Mouse (Mus musculus) CH12.LX (cell line): ENCODE results near the gene Trpm5. TPM values are rescaled to one million over a fixed set of nuclear protein-coding genes. Genes with fewer than 3 reads are reported as not detected.

ENCODE experiments used
- DNase-seq: peaks from one replicate; pipeline ENCODE4 v3.0.0-alpha.2; 2013; ENCODE audit errors: extremely low read depth
- H3K27ac ChIP-seq: 2 replicates; pipeline ENCODE4 v1.5.1; 2012; ENCODE audit warnings: low read depth, mild to moderate bottlenecking, control low read depth, moderate library complexity; ENCODE audit not compliant: insufficient read depth
- H3K27me3 ChIP-seq: replicated peaks from 2 replicates; pipeline ENCODE3; 2012; ENCODE audit warnings: inconsistent platforms
- H3K36me3 ChIP-seq, 2 experiments: replicated peaks in 1 of 2; 2 replicates each; pipeline versions ENCODE3 to v1.6.1; 2012; ENCODE audit warnings: inconsistent platforms in 1 of 2, low read length in 1 of 2, mild to moderate bottlenecking in 1 of 2, mixed read lengths in 1 of 2, moderate library complexity in 1 of 2; ENCODE audit not compliant: control insufficient read depth in 1 of 2, insufficient read depth in 1 of 2
- H3K4me1 ChIP-seq, 2 experiments: 2 replicates each; pipeline ENCODE4 v1.6.1; 2012; ENCODE audit warnings: inconsistent platforms in 1 of 2, moderate library complexity in 1 of 2; ENCODE audit not compliant: insufficient read depth in 2 of 2, control insufficient read depth in 1 of 2
- H3K4me2 ChIP-seq: 2 replicates; pipeline ENCODE4 v1.6.1; 2012; ENCODE audit warnings: low read depth, mild to moderate bottlenecking, control low read depth; ENCODE audit not compliant: poor library complexity, insufficient read depth, severe bottlenecking
- H3K4me3 ChIP-seq, 3 experiments: fragments of 150-350 bp in 1 of 3; sonication (generic) in 1 of 3; replicated peaks in 1 of 3; 2 replicates each; pipeline versions ENCODE3 to v1.5.1; 2011 to 2012; ENCODE audit warnings: low read depth in 2 of 3, low read length in 2 of 3, mild to moderate bottlenecking in 2 of 3, moderate library complexity in 2 of 3, control low read depth in 1 of 3, improper control_type of control experiment in 1 of 3, inconsistent platforms in 1 of 3, mixed read lengths in 1 of 3; ENCODE audit not compliant: poor library complexity in 1 of 3
- H3K79me2 ChIP-seq: replicated peaks from 2 replicates; pipeline ENCODE4 v1.6.1; 2012; ENCODE audit warnings: mild to moderate bottlenecking, moderate library complexity; ENCODE audit not compliant: control insufficient read depth, poor library complexity, insufficient read depth, severe bottlenecking; ENCODE audit errors: extremely low read depth
- H3K9ac ChIP-seq: 2 replicates; pipeline ENCODE4 v1.6.1; 2012; ENCODE audit warnings: low read depth, mild to moderate bottlenecking, control low read depth, moderate library complexity; ENCODE audit not compliant: insufficient read depth
- H3K9me3 ChIP-seq: replicated peaks from 2 replicates; pipeline ENCODE3; 2012; ENCODE audit warnings: low read length, inconsistent platforms, mixed read lengths
- BHLHE40 ChIP-seq: IDR thresholded peaks from 2 replicates; pipeline ENCODE4 v1.6.1; 2011; ENCODE audit warnings: mild to moderate bottlenecking, low read depth, low read length, improper control_type of control experiment
- CHD1 ChIP-seq: IDR thresholded peaks from 2 replicates; pipeline ENCODE4 v1.6.1; 2012; ENCODE audit warnings: low read depth, low read length, improper control_type of control experiment, inconsistent platforms
- CHD2 ChIP-seq: IDR thresholded peaks from 2 replicates; pipeline ENCODE4 v1.6.1; 2011; ENCODE audit warnings: low read length, improper control_type of control experiment
- CTCF ChIP-seq, 2 experiments: IDR thresholded peaks in 1 of 2; conservative IDR thresholded peaks in 1 of 2; 2 replicates each; pipeline ENCODE4 v1.5.1; 2011 to 2012; ENCODE audit warnings: low read depth in 2 of 2, low read length in 2 of 2, improper control_type of control experiment in 1 of 2, inconsistent platforms in 1 of 2, mild to moderate bottlenecking in 1 of 2, moderate library complexity in 1 of 2
- ELF1 ChIP-seq: IDR thresholded peaks from 2 replicates; pipeline ENCODE4 v1.6.1; 2014; ENCODE audit warnings: low read depth, mild to moderate bottlenecking, inconsistent platforms, low read length, improper control_type of control experiment
- ETS1 ChIP-seq: conservative IDR thresholded peaks from 2 replicates; pipeline ENCODE4 v1.6.1; 2012; ENCODE audit warnings: low read depth, mild to moderate bottlenecking, inconsistent platforms, low read length, improper control_type of control experiment, moderate library complexity
- JUND ChIP-seq: conservative IDR thresholded peaks from 2 replicates; pipeline ENCODE4 v1.6.1; 2011; ENCODE audit warnings: low read depth, low read length, improper control_type of control experiment
- KAT2A ChIP-seq: IDR thresholded peaks from 2 replicates; pipeline ENCODE4 v1.6.1; 2012; ENCODE audit warnings: low read length, improper control_type of control experiment, inconsistent platforms; ENCODE audit not compliant: insufficient replicate concordance
- MAFK ChIP-seq: IDR thresholded peaks from 2 replicates; pipeline ENCODE4 v1.6.1; 2011; ENCODE audit warnings: low read length, improper control_type of control experiment; ENCODE audit not compliant: insufficient replicate concordance
- MAX ChIP-seq: IDR thresholded peaks from 2 replicates; pipeline ENCODE4 v1.6.1; 2011; ENCODE audit warnings: low read length, improper control_type of control experiment
- MAZ ChIP-seq: IDR thresholded peaks from 2 replicates; pipeline ENCODE4 v1.6.1; 2012; ENCODE audit warnings: low read depth, mild to moderate bottlenecking, inconsistent platforms, low read length, improper control_type of control experiment, moderate library complexity
- MXI1 ChIP-seq: IDR thresholded peaks from 2 replicates; pipeline ENCODE4 v1.6.1; 2011; ENCODE audit warnings: mild to moderate bottlenecking, low read depth, low read length, improper control_type of control experiment
- MYC ChIP-seq: IDR thresholded peaks from 2 replicates; pipeline ENCODE4 v1.6.1; 2011; ENCODE audit warnings: low read depth, mild to moderate bottlenecking, improper control_type of control experiment, low read length
- NELFE ChIP-seq: IDR thresholded peaks from 2 replicates; pipeline ENCODE4 v1.6.1; 2011; ENCODE audit warnings: low read depth, low read length, improper control_type of control experiment
- NRF1 ChIP-seq: IDR thresholded peaks from 2 replicates; pipeline ENCODE4 v1.6.1; 2014; ENCODE audit warnings: low read depth, mild to moderate bottlenecking, inconsistent platforms, low read length, improper control_type of control experiment, moderate library complexity
- PAX5 ChIP-seq: IDR thresholded peaks from 2 replicates; pipeline ENCODE4 v1.6.1; 2012; ENCODE audit warnings: low read length, inconsistent platforms, mixed read lengths
- POLR2A ChIP-seq: IDR thresholded peaks from 2 replicates; pipeline ENCODE4 v1.6.1; 2011; ENCODE audit warnings: low read depth, mild to moderate bottlenecking, improper control_type of control experiment, low read length
- POLR2AphosphoS2 ChIP-seq: IDR thresholded peaks from 2 replicates; pipeline ENCODE4 v1.6.1; 2011; ENCODE audit warnings: low read depth, low read length, improper control_type of control experiment
- RAD21 ChIP-seq: IDR thresholded peaks from 2 replicates; pipeline ENCODE4 v1.6.1; 2011; ENCODE audit warnings: low read depth, mild to moderate bottlenecking, low read length, improper control_type of control experiment, moderate library complexity
- SMC3 ChIP-seq: IDR thresholded peaks from 2 replicates; pipeline ENCODE4 v1.6.1; 2011; ENCODE audit warnings: low read depth, low read length, improper control_type of control experiment
- TCF12 ChIP-seq: IDR thresholded peaks from 2 replicates; pipeline ENCODE4 v1.6.1; 2014; ENCODE audit warnings: low read depth, mild to moderate bottlenecking, inconsistent platforms, low read length, improper control_type of control experiment
- USF2 ChIP-seq: conservative IDR thresholded peaks from 2 replicates; pipeline ENCODE4 v1.6.1; 2011; ENCODE audit warnings: low read depth, low read length, improper control_type of control experiment
- ZC3H11A ChIP-seq: IDR thresholded peaks from 2 replicates; pipeline ENCODE4 v1.6.1; 2012; ENCODE audit warnings: low read depth, mild to moderate bottlenecking, inconsistent platforms, low read length, improper control_type of control experiment
- ZKSCAN1 ChIP-seq: IDR thresholded peaks from 2 replicates; pipeline ENCODE4 v1.6.1; 2012; ENCODE audit warnings: low read depth, inconsistent platforms, low read length, improper control_type of control experiment, borderline replicate concordance
- ZNF384 ChIP-seq: IDR thresholded peaks from 2 replicates; pipeline ENCODE4 v1.6.1; 2012; ENCODE audit warnings: low read depth, low read length, improper control_type of control experiment, inconsistent platforms
- dilution Hi-C: fragments of 300-500 bp; cut with MboI; formaldehyde crosslinking; loops from 2 replicates; pipeline ENCODE4 v1.14.3; 2020; ENCODE audit warnings: low sequenced_read_pairs; ENCODE audit not compliant: extremely low pct_unique_long_range_greater_than_20kb, extremely low pct_ligation_motif_present
- in situ Hi-C: fragments of 300-500 bp; cut with MboI; formaldehyde crosslinking; loops from 3 replicates; pipeline ENCODE4 v1.14.3; 2019; ENCODE audit warnings: low sequenced_read_pairs, low pct_ligation_motif_present, low pct_unique_long_range_greater_than_20kb, mixed read lengths
- polyA plus RNA-seq: library from polyadenylated mRNA; unstranded; fragments of >175 nt; gene quantifications from 2 replicates; pipeline ENCODE4 v1.2.1, GENCODE M21; 2012; ENCODE audit warnings: low read depth; ENCODE audit not compliant: insufficient read length
- total RNA-seq, 2 experiments: library from RNA; depleted of rRNA; stranded (reverse); fragments of 300-350 nt in 1 of 2; fragments of >200 nt in 1 of 2; gene quantifications; 2 replicates each; pipeline ENCODE4 v1.2.3; 2012 to 2014

Trpm5 gene
- total and polyA plus RNA-seq, 3 experiments: 1.1 to 3.0 (median 1.5) TPM

DNA sequence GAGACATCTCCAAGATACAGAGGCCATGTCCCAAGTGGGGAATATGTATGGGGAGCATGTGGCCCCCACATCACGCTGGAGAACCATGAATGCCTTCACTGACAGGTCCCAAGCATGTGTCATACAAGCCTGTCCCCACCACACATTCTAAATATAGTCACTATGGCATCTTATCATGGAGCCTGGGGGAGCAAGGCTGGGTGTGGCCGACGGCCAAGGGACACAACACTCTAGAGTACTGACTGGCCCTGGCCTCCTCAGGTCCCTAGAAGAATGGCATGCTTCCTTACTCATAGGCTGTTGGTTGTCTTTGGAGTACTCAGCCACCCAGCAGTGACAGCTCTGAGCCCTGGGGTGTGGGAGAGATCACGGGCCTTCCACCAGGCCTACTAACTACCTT lies 45.5 kb upstream of the Trpm5 start:
- H3K4me3 ChIP-seq: no peak overlapping the region
- H3K27me3 ChIP-seq: peaks cover 86% of the 10 kb centered on the region
- H3K27ac ChIP-seq: no peak overlapping the region
- H3K9me3 ChIP-seq: no peaks in the 10 kb centered on the region
- dilution Hi-C loops (no loop called here), in situ Hi-C loops (loop anchor here (25.0 kb wide), 1 partner anchor 597 kb away; no protein-coding TSS in a partner anchor)
- no peaks in the 10 kb centered on the region for H3K36me3 ChIP-seq
- no peak overlapping the region for H3K9ac ChIP-seq
- no peak overlapping the region for H3K4me2 ChIP-seq
- DNase-seq: no peak
- no peaks in the 10 kb centered on the region for H3K79me2 ChIP-seq
- H3K4me1 ChIP-seq: no peaks in the 10 kb centered on the region
- TF ChIP-seq PAX5 (no peak), NELFE (no peak), JUND (no peak), POLR2A (no peak), ZKSCAN1 (no peak), MYC (no peak), MXI1 (no peak), KAT2A (no peak), USF2 (no peak), ZC3H11A (no peak), CHD1 (no peak), MAX (no peak), MAZ (no peak), RAD21 (no peak), ZNF384 (no peak)

DNA sequence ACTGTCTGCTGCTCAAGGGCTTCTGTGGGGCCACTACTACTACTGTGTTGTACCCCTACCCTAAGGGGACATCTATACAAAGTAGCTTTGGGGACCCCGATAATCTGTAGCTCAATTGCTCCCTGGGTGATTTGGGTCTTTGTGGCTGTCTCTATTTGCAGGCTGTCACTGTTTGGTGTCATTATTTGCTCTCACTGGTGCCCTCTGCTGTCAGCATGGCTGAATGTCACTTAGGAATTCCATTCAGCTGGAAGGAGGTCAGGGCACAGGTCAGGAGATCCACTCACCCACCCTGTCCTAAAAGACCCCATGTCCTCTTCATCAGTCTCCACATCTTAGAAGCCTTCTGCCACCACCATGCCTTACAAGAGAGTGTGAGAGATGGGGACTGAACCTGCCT lies 44.3 kb upstream of the Trpm5 start:
- Histone ChIP-seq H3K9me3 (no peaks in the 10 kb centered on the region), H3K4me1 (no peaks in the 10 kb centered on the region), H3K79me2 (no peaks in the 10 kb centered on the region), H3K9ac (no peak overlapping the region), H3K4me2 (no peak overlapping the region), H3K27ac (no peak overlapping the region), H3K36me3 (no peaks in the 10 kb centered on the region), H3K27me3 (peaks cover 82% of the 10 kb centered on the region)
- dilution Hi-C loops (no loop called here), in situ Hi-C loops (loop anchor here (25.0 kb wide), 1 partner anchor 599 kb away; no protein-coding TSS in a partner anchor)
- peak; percentile 38 for DNase-seq
- TF ChIP-seq MAFK (no peak), ZC3H11A (no peak), POLR2AphosphoS2 (no peak), ZKSCAN1 (no peak), TCF12 (no peak), POLR2A (no peak), CHD2 (no peak), ELF1 (no peak), ETS1 (no peak), SMC3 (peak; percentile 79), CTCF (conservative IDR thresholded peaks at IDR 0.05 in 1 of 2, IDR thresholded peaks at IDR 0.05 in 1 of 2; ENCODE audit: low read depth in 2 of 2, low read length in 2 of 2) (peak; percentile 34 to 79; a peak in 2 of 4 replicates), RAD21 (peak; percentile 41), BHLHE40 (no peak), MXI1 (no peak), CHD1 (no peak), NRF1 (no peak)
- TF ChIP-seq, all 38 proteins: peak for 3
- no peak overlapping the region for H3K4me3 ChIP-seq
